Mouse (Mus musculus) MEL (cell line): ENCODE measurements at regions not wholly inside any gene's neighbourhood (a gene's known extent, or its start where the extent isn't known, plus 50 kb on each side); places are given as distances from the start of the nearest gene placed in this dataset.

Source experiments
- CTCF ChIP-seq, 3 experiments: IDR thresholded peaks in 2 of 3; conservative IDR thresholded peaks in 1 of 3; 2 replicates each; pipeline ENCODE4 v1.5.1; 2011 to 2012; ENCODE audit warnings: low read length in 3 of 3, low read depth in 2 of 3, mild to moderate bottlenecking in 2 of 3, improper control_type of control experiment in 1 of 3, inconsistent platforms in 1 of 3, mixed read lengths in 1 of 3, moderate library complexity in 1 of 3; ENCODE audit not compliant: control insufficient read depth in 1 of 3, insufficient read depth in 1 of 3, poor library complexity in 1 of 3, severe bottlenecking in 1 of 3
- EP300 ChIP-seq, 2 experiments: IDR thresholded peaks; 2 replicates each; pipeline ENCODE4 v1.6.1; 2011; ENCODE audit warnings: improper control_type of control experiment in 2 of 2, low read length in 2 of 2, low read depth in 1 of 2, mild to moderate bottlenecking in 1 of 2
- ETS1 ChIP-seq: IDR thresholded peaks from 2 replicates; pipeline ENCODE4 v1.6.1; 2012; ENCODE audit warnings: low read depth, mild to moderate bottlenecking, inconsistent platforms, low read length, improper control_type of control experiment, moderate library complexity
- JUND ChIP-seq: IDR thresholded peaks from 2 replicates; pipeline ENCODE4 v1.6.1; 2011; ENCODE audit warnings: low read depth, mild to moderate bottlenecking, improper control_type of control experiment, low read length
- KAT2A ChIP-seq: conservative IDR thresholded peaks from 2 replicates; pipeline ENCODE4 v1.6.1; 2012; ENCODE audit warnings: low read depth, low read length, improper control_type of control experiment, inconsistent platforms
- MAFK ChIP-seq: IDR thresholded peaks from 2 replicates; pipeline ENCODE4 v1.6.1; 2011; ENCODE audit warnings: low read depth, mild to moderate bottlenecking, low read length, improper control_type of control experiment, borderline replicate concordance
- MAX ChIP-seq: IDR thresholded peaks from 2 replicates; pipeline ENCODE4 v1.6.1; 2011; ENCODE audit warnings: low read length, improper control_type of control experiment
- SMC3 ChIP-seq: IDR thresholded peaks from 2 replicates; pipeline ENCODE4 v1.6.1; 2011; ENCODE audit warnings: low read depth, low read length, improper control_type of control experiment
- ZC3H11A ChIP-seq: IDR thresholded peaks from 2 replicates; pipeline ENCODE4 v1.6.1; 2012; ENCODE audit warnings: low read depth, mild to moderate bottlenecking, inconsistent platforms, low read length, improper control_type of control experiment
- ZMIZ1 ChIP-seq: IDR thresholded peaks from 2 replicates; pipeline ENCODE4 v1.6.1; 2012; ENCODE audit warnings: low read depth, mild to moderate bottlenecking, inconsistent platforms, low read length, improper control_type of control experiment, moderate library complexity

- TF ChIP-seq SMC3 (no peak), KAT2A (no peak), EP300 (IDR thresholded peaks at IDR 0.05; ENCODE audit: low read depth in 1 of 2, low read length in 2 of 2) (no peak), ZC3H11A (no peak), MAFK (no peak), CTCF (IDR thresholded peaks at IDR 0.05 in 2 of 3, conservative IDR thresholded peaks at IDR 0.05 in 1 of 3; ENCODE audit: control insufficient read depth in 1 of 3, insufficient read depth in 1 of 3, low read depth in 2 of 3, low read length in 3 of 3, poor library complexity in 1 of 3, severe bottlenecking in 1 of 3) (no peak), MAX (no peak), JUND (no peak), ZMIZ1 (no peak), ETS1 (no peak)
These were observed 89.0 kb upstream of the Slc7a14 start for GRCm38 (mm10) chr3:31399136-31399535.
